Mouse (Mus musculus): ENCODE results near the gene Kxd1. TPM values are rescaled to one million over a fixed set of nuclear protein-coding genes. Genes with fewer than 3 reads are reported as not detected.

Kxd1 gene
- polyA plus RNA-seq, 1 experiment = 41.3 TPM

DNA sequence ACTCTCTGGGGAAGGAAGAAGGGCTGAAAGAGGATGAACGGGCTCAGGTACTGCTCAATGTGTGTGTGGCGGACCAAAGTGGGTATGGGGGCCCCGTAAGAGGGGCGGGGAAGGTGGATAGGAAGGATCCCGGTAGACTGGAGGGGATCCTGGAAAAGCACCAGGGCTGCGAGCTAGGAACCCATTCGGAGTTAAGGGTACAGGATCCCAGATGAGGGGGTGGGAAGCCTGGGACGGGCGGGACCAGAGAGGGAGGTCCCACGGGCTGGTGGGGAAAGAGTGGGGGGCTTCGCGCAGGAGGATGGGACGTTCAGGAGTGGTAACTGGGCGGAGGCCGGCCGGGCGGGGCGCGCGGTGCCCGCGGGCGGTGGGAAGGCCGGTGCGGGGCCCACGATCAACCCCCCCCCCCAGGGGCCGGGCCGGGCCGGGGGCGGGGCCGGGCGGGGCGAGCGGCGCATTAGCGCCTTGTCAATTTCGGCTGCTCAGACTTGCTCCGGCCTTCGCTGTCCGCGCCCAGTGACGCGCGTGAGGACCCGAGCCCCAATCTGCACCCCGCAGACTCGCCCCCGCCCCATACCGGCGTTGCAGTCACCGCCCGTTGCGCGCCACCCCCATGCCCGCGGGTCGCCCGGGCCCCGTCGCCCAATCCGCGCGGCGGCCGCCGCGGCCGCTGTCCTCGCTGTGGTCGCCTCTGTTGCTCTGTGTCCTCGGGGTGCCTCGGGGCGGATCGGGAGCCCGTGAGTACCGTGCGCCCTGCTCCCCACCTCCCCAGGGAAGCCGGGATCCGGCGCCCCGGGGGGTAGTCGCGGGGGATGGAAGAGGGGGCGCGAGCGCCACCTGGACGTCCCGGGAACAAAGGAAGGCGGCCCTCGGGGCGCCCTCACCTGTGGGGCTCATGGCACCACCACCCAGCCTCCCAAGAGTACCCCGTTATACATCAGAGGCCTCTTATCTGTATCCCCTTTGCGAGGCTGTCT, 34.8 kb downstream of the Kxd1 start, which contains the start of gene Crlf1:
TSS of gene Crlf1 (plus strand) at position 495 of the 977 bp plus-strand sequence.
- Histone ChIP-seq H3K4me1 (ENCODE audit: control insufficient read depth, insufficient read depth, low read length) (no peaks in the 10 kb centered on the region), H3K27ac (ENCODE audit: control insufficient read depth, insufficient read depth, low read depth, low read length, poor library complexity) (no peak within 1 kb of the TSS), H3K4me3 (replicated peaks; ENCODE audit: control insufficient read depth, low read depth, low read length) (no peak within 1 kb of the TSS)
- WGBS = 1% methylated on average over 72 of the region's 93 CpGs
- TF ChIP-seq POLR2A (IDR thresholded peaks at IDR 0.05; ENCODE audit: borderline replicate concordance, control insufficient read depth, low read depth, low read length) (no peak), CTCF (IDR thresholded peaks at IDR 0.05; ENCODE audit: control insufficient read depth, insufficient read depth, low read length) (no peak)

DNA sequence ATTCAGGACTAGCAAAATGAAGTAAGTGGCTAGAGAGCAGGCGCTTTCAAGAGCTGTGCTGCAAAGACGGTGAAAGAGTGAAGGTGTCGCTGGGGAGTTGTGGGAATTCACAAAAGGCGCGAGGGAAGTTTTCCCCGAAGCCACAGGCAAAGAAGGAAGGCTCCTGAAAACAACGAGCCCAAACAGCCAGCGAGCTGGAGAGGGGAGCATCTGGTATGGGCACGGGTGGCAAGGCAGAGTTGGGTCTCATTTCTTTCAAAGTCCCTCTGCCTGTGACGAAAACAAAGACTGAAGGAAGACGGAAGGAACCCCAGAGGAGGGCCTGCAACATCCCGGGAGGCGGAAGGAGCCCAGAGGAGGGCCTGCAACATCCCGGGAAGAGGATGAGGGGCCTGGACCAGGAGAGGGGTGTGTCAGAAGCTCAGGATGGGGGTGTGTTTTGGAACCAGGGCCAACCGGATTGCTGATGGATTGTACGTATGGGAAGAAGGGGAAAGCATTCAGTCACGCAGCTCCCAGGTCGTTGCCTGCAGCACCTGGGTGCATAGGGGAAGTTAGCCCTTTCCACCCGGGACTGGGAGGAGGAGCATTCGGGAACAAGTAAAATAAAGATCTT, 36.8 kb downstream of the Kxd1 start:
- no peak for TF ChIP-seq CTCF (IDR thresholded peaks at IDR 0.05; ENCODE audit: control insufficient read depth, insufficient read depth, low read length)
- no peak for TF ChIP-seq POLR2A (IDR thresholded peaks at IDR 0.05; ENCODE audit: borderline replicate concordance, control insufficient read depth, low read depth, low read length)
- Histone ChIP-seq H3K4me3 (replicated peaks; ENCODE audit: control insufficient read depth, low read depth, low read length) (no peak overlapping the region), H3K27ac (ENCODE audit: control insufficient read depth, insufficient read depth, low read depth, low read length, poor library complexity) (no peak overlapping the region), H3K4me1 (ENCODE audit: control insufficient read depth, insufficient read depth, low read length) (no peaks in the 10 kb centered on the region)
- WGBS = 6% methylated on average over 20 of the region's 20 CpGs

DNA sequence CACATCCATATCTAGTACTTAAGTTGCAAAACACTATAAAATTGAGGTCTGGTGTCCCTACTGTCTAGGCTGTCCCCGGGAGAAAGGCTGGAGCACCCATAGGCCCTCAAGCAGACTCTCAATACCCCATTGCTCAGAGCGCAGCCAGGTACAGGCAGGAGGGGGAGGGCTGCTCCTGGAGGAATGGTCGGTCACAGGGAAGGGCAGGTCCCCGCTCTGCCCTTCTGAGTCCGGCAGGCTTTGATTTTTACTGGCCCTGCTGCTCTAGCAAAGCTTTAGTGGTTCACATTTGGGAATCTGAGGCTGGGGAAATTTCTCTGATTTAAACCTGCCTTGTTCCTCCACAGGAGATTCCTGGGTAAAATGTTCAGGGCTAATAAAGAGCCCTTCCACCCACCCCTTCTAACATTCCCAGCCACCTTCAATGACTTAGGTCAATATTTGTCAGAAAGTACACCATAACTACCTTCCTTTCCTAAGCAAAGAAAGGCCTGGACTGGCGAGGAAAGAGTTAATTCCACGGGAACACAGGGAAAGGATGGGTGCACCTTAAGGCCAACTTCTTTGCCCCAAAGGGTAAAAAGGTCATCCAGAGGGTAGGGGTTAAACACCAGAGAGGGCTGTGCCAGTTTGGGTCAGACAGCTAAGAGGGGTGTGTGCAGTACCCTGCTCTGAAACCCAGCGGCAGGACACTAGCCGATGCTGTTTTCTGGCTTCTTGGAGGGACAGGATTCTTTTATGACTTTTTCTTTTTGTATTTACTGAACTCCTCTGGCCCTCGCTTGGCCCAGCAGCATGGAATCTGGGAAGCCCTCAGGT, 37.5 kb downstream of the Kxd1 start:
- no peak overlapping the region for H3K27ac ChIP-seq (ENCODE audit: control insufficient read depth, insufficient read depth, low read depth, low read length, poor library complexity)
- WGBS = 34% methylated on average over 10 of the region's 10 CpGs
- H3K4me1 ChIP-seq (ENCODE audit: control insufficient read depth, insufficient read depth, low read length) = no peaks in the 10 kb centered on the region
- TF ChIP-seq POLR2A (IDR thresholded peaks at IDR 0.05; ENCODE audit: borderline replicate concordance, control insufficient read depth, low read depth, low read length) (no peak), CTCF (IDR thresholded peaks at IDR 0.05; ENCODE audit: control insufficient read depth, insufficient read depth, low read length) (no peak)
- no peak overlapping the region for H3K4me3 ChIP-seq (replicated peaks; ENCODE audit: control insufficient read depth, low read depth, low read length)

DNA sequence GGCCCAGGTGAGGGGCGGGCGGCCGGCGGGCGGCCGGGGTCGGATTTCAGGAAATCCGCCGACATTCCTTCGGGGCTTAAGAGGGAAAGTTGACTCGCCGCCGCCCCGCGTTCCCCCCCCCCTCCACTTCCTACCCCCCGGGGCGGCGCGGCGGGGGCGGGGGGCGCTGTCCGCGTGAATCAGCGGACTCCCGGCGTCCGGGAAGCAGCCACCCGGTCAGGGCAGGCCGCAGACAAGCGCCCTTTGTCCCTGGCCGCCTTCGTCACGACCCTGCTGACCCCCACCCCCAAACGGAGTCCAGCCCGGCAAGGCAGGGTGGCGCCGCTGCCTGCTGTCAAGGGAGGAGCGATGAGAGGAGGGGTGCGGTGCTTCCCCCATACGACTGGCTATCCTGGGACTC, 38.2 kb downstream of the Kxd1 start:
- H3K4me3 ChIP-seq (replicated peaks; ENCODE audit: control insufficient read depth, low read depth, low read length) = no peak overlapping the region
- H3K27ac ChIP-seq (ENCODE audit: control insufficient read depth, insufficient read depth, low read depth, low read length, poor library complexity) = no peak overlapping the region
- WGBS = 3% methylated on average over 41 of the region's 41 CpGs
- TF ChIP-seq CTCF (IDR thresholded peaks at IDR 0.05; ENCODE audit: control insufficient read depth, insufficient read depth, low read length) = no peak
- TF ChIP-seq POLR2A (IDR thresholded peaks at IDR 0.05; ENCODE audit: borderline replicate concordance, control insufficient read depth, low read depth, low read length) = no peak
- H3K4me1 ChIP-seq (ENCODE audit: control insufficient read depth, insufficient read depth, low read length) = no peaks in the 10 kb centered on the region

DNA sequence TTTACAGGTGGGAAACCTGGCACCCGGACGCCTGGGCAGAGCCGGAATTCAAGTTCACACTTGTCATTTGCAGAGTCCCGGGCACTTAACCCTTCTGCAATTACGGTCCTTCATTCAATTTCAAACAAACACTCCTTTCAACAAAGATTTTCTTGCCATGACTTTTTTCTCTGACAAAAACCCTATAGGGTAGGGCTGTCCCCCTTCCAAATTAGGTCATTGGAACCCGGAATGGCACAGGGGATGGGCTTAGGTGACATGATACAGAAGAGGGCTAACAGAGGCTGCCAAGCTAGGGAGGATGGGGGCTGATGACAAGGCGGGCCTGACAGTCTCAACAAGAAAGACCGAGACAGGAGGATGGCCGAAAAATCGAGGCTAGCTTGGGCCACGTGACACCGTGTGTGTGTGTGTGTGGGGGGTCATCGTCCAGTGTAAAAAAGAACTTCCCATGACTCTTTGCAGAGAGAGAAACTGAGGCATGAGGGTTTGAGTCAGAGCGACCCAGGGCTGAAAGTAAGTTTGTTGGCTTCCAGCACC, 38.8 kb downstream of the Kxd1 start:
- Histone ChIP-seq H3K4me1 (ENCODE audit: control insufficient read depth, insufficient read depth, low read length) (no peaks in the 10 kb centered on the region), H3K27ac (ENCODE audit: control insufficient read depth, insufficient read depth, low read depth, low read length, poor library complexity) (no peak overlapping the region), H3K4me3 (replicated peaks; ENCODE audit: control insufficient read depth, low read depth, low read length) (no peak overlapping the region)
- WGBS = 2% methylated on average over 14 of the region's 14 CpGs
- no peak for TF ChIP-seq POLR2A (IDR thresholded peaks at IDR 0.05; ENCODE audit: borderline replicate concordance, control insufficient read depth, low read depth, low read length)
- TF ChIP-seq CTCF (IDR thresholded peaks at IDR 0.05; ENCODE audit: control insufficient read depth, insufficient read depth, low read length) = no peak

DNA sequence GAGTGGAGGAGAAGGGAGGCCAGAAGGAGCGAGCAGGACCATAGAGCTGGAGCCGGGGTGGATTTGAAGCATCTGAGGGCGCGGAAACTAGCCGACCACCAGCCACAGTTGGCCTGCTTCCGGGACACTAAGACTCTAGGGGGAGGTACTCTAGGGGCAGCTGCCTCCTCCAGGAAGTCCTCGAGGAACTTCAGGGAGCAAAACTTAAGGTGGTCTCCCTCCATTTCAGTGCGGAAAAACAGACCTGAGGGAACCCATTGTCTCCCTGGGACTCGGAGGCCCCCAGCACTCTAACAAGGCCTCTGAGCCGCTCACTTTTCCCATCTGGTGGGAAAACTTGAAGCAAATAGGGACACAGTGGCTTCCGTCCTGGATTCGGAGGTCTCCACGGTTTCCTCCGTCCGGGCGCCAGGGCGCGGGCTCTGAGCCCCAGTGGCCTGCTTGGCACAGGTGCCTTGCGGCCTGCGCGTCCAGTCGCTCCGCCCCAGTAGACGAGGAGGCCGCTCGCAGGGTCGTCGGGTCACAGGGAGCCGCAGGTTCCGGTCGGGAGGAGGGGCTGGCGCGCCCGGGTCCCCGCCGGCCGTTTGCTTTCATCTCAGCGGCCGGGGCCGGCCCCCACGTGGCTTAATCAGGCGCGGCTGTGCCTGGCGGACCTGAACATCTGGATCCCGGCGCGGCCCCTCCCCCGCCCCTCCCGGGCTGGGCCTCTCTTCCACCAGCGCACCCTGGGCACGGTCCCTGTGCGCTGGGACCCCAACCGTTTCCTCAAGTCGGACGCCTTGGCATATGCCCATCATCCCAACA, 39.6 kb downstream of the Kxd1 start:
- Histone ChIP-seq H3K4me1 (ENCODE audit: control insufficient read depth, insufficient read depth, low read length) (no peaks in the 10 kb centered on the region), H3K4me3 (replicated peaks; ENCODE audit: control insufficient read depth, low read depth, low read length) (no peak overlapping the region), H3K27ac (ENCODE audit: control insufficient read depth, insufficient read depth, low read depth, low read length, poor library complexity) (no peak overlapping the region)
- 3% methylated on average over 55 of the region's 55 CpGs for WGBS
- TF ChIP-seq POLR2A (IDR thresholded peaks at IDR 0.05; ENCODE audit: borderline replicate concordance, control insufficient read depth, low read depth, low read length) = no peak
- TF ChIP-seq CTCF (IDR thresholded peaks at IDR 0.05; ENCODE audit: control insufficient read depth, insufficient read depth, low read length) = no peak

DNA sequence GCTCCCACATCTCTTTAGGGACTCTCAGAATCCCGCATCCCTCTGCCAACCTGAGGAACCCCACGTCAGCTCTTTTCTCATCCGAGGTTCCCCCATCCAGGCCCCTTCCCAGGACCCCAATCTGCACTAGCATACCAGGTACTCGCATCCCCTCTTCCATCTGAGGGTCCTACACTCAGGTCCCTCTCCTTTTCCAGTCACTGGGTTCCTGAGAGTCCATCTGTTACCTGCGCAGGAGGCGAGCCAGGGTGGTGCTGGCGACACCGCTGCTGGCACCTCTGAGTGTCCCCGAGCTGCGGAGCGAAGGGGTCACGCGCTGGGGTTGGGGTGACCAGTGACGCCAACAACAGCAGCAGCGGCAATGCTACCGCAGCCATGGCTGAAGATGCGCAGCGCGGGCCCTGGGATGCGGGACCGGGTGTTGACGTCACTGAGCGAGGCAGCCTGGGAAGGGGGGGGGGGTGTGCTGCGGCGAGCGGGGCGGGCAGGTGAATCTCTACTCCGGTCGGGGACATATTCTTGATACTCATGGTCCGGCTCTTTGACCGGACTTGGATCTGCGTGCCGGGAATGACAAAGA, 40.7 kb downstream of the Kxd1 start, which contains the start of gene Tmem59l:
TSS of gene Tmem59l (minus strand) at position 418 of the 580 bp plus-strand sequence.
- WGBS = 40% methylated on average over 33 of the region's 33 CpGs
- no peak within 1 kb of the TSS for H3K27ac ChIP-seq (ENCODE audit: control insufficient read depth, insufficient read depth, low read depth, low read length, poor library complexity)
- TF ChIP-seq POLR2A (IDR thresholded peaks at IDR 0.05; ENCODE audit: borderline replicate concordance, control insufficient read depth, low read depth, low read length) (no peak), CTCF (IDR thresholded peaks at IDR 0.05; ENCODE audit: control insufficient read depth, insufficient read depth, low read length) (no peak)
- no peak within 1 kb of the TSS for H3K4me3 ChIP-seq (replicated peaks; ENCODE audit: control insufficient read depth, low read depth, low read length)
- no peaks in the 10 kb centered on the region for H3K4me1 ChIP-seq (ENCODE audit: control insufficient read depth, insufficient read depth, low read length)
